Mouse (Mus musculus): ENCODE results near the gene Grik5.

DNA sequence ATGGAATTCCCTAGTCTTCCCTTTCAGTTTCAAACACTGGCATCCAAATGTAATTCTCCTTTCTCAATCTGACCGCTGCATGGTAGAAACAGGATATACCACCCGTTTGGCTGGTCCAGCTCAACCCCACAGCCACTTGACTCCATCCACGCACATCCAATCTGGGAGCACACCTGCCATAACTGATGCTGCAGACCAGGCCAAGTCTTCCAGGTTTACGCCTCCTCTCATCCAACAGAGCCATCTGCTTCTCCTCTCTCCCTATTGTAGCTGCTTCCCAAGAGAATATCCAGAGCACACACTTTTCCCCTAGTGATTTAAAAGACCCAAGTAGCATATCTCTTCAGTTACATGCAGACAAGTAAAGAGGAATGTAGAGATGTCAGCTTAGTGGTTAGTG lies 37.4 kb downstream of the Grik5 start:
- TF ChIP-seq CTCF (conservative IDR thresholded peaks at IDR 0.05; ENCODE audit: low read length) (no peak), NANOG (IDR thresholded peaks at IDR 0.05; ENCODE audit: borderline replicate concordance, low read length) (no peak)

All from E14TG2a.4 (cell line).